Mouse (Mus musculus): ENCODE results near the gene Aim2. TPM values are rescaled to one million over a fixed set of nuclear protein-coding genes. Genes with fewer than 3 reads are reported as not detected.
"Not testable (repeated sequence)": the region's sequence is repeated elsewhere in the genome, so short reads cannot be mapped to it uniquely, and the experiment has no call there.

Aim2 gene
- polyA plus RNA-seq (2012; rRNA removed), result 3.4 and 3.6 TPM in 2 replicates

DNA sequence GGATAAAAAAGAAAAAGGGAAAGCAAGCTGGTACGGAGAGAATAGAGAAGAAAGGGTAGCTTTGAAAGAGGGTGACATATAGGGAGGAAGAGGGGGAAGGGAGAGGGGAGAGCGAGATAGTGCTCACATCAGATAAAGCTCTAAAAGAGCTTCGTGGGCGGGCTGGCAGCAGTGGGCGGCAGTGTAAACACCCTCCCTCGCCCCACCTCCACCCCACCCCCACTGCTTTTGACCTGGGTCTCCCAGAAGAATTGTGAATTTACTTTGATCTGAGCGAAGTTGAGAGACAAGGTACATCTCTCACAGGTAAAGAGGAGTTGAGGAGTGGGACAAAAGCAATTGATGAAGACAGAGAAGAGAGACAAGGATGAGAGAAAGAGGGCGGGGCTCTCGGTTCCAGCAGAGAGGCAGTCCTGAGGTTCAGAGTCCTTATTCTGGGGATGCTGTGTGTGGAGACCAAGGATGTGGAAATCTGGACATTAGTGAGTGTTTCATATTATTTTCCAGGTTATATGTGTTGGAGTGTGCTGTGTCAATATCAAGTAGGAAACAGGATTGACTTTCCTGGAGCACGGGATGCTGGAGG lies at the start of gene Aim2:
Gene Aim2, plus strand, starts transcription at position 508 of the 586 bp plus-strand sequence.
- TF ChIP-seq CTCF (IDR thresholded peaks at IDR 0.05; ENCODE audit: extremely low read depth, insufficient read depth, low read length), result no peak
- H3K4me1 ChIP-seq (ENCODE audit: control insufficient read depth, insufficient read depth, low read length), result peaks cover 11% of the 10 kb centered on the region; the same call in 1 of the 2 replicates
- no peak within 1 kb of the TSS for H3K27ac ChIP-seq (ENCODE audit: insufficient read depth, low read length)
- H3K4me3 ChIP-seq (ENCODE audit: insufficient read depth, low read length), result no peak within 1 kb of the TSS

- not testable (repeated sequence) for H3K4me3 ChIP-seq (ENCODE audit: insufficient read depth, low read length); H3K27ac ChIP-seq (ENCODE audit: insufficient read depth, low read length); H3K4me1 ChIP-seq (ENCODE audit: control insufficient read depth, insufficient read depth, low read length)
Observed at GRCm38 (mm10) chr1:173302795-173303194, 47.9 kb upstream of the Aim2 start.

- H3K4me3 ChIP-seq (ENCODE audit: insufficient read depth, low read length); H3K4me1 ChIP-seq (ENCODE audit: control insufficient read depth, insufficient read depth, low read length): not testable (repeated sequence)
Observed at GRCm38 (mm10) chr1:173313535-173314050, 37.1 kb upstream of the Aim2 start.

GRCm38 (mm10) chr1:173315725-173316124 lies 35.0 kb upstream of the Aim2 start:
- no peaks in the 10 kb centered on the region for H3K4me1 ChIP-seq (ENCODE audit: control insufficient read depth, insufficient read depth, low read length)
- H3K27ac ChIP-seq (ENCODE audit: insufficient read depth, low read length), result no peak overlapping the region
- no peak overlapping the region for H3K4me3 ChIP-seq (ENCODE audit: insufficient read depth, low read length)
- TF ChIP-seq POLR2A (IDR thresholded peaks at IDR 0.05; ENCODE audit: extremely low read depth, insufficient read depth, low read length), result no peak
- no peak for TF ChIP-seq CTCF (IDR thresholded peaks at IDR 0.05; ENCODE audit: extremely low read depth, insufficient read depth, low read length)

More at GRCm38 (mm10) chr1:173313535-173314050, 37.1 kb upstream of the Aim2 start:
- not testable (repeated sequence) for H3K27ac ChIP-seq (ENCODE audit: insufficient read depth, low read length)

DNA sequence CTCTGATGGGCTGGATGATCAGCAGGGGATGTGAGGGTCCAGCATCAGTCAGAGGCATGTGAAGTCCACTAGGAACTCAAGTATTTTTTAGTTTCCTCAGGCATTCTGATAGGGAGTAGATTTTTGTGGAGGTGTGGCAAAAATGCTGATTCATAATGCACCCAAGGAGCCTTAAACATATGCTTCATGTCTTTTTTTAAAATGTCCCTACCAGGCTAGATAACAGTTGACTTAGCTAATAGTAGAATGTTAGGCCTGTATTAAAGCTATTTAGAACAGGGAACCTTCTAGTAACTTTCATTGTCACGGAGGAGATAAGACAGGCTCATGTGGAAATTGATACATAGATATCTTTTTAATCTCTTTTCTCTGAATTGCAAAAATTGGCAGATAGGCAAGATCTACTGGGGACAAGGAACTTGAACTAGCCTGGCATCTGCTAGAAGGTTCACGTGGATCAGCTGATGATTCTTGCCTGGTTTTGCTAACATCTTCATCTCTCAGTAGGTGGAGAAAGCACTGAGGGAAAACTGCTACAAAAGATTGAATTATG lies 32.7 kb upstream of the Aim2 start:
- TF ChIP-seq POLR2A (IDR thresholded peaks at IDR 0.05; ENCODE audit: extremely low read depth, insufficient read depth, low read length) (no peak), CTCF (IDR thresholded peaks at IDR 0.05; ENCODE audit: extremely low read depth, insufficient read depth, low read length) (no peak)
- Histone ChIP-seq H3K4me1 (ENCODE audit: control insufficient read depth, insufficient read depth, low read length) (0 out of 2 replicates have a peak, but pooled peaks cover 1% of the 10 kb centered on the region), H3K4me3 (ENCODE audit: insufficient read depth, low read length) (no peak overlapping the region), H3K27ac (ENCODE audit: insufficient read depth, low read length) (no peak overlapping the region)

- Histone ChIP-seq H3K4me1 (ENCODE audit: control insufficient read depth, insufficient read depth, low read length) (peaks cover 1% of the 10 kb centered on the region; the same call in 1 of the 2 replicates), H3K27ac (ENCODE audit: insufficient read depth, low read length) (no peak overlapping the region), H3K4me3 (ENCODE audit: insufficient read depth, low read length) (no peak overlapping the region)
- no peak for TF ChIP-seq CTCF (IDR thresholded peaks at IDR 0.05; ENCODE audit: extremely low read depth, insufficient read depth, low read length)
- TF ChIP-seq POLR2A (IDR thresholded peaks at IDR 0.05; ENCODE audit: extremely low read depth, insufficient read depth, low read length), result no peak
Observed at GRCm38 (mm10) chr1:173321593-173322248, 29.0 kb upstream of the Aim2 start.

- Histone ChIP-seq H3K4me3 (ENCODE audit: insufficient read depth, low read length) (no peak overlapping the region), H3K4me1 (ENCODE audit: control insufficient read depth, insufficient read depth, low read length) (peaks cover 1% of the 10 kb centered on the region; the same call in 1 of the 2 replicates), H3K27ac (ENCODE audit: insufficient read depth, low read length) (no peak overlapping the region)
- TF ChIP-seq POLR2A (IDR thresholded peaks at IDR 0.05; ENCODE audit: extremely low read depth, insufficient read depth, low read length), result no peak
- no peak for TF ChIP-seq CTCF (IDR thresholded peaks at IDR 0.05; ENCODE audit: extremely low read depth, insufficient read depth, low read length)
Observed at GRCm38 (mm10) chr1:173322249-173322627, 28.4 kb upstream of the Aim2 start.

DNA sequence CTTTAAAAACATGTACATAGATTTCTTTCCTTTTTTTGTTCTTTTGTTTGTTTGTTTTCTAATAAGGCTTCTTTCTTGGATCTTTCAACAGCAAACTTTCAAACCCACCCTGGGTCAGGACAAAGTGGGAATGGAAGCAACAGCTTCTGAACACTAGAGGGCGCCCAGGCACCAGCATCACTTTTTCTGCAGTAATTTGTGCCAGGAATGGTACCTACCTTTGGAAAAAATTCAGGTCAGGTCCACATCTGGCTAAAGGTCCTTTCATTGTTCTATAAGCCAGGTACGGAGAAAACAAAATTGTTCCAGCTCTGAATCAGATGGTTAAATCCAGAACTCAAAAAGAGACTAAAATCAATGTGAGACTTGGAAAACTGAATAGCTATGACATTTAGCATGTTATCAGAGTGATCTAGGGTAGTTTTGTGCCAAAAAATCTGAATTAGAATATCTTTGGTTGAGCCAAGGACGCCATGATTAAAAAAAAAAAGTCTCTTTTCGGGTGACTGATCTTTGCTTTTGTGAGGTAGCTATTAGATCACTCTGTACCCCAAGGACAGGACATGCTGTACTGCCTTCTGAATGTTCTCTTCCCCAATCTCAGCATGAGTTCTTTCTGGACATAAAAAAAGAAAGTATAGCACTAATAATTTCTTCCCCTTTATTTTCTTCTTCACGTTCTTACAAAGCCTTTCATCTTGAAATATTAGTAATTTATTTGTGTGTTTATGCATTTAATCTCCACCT lies 26.7 kb upstream of the Aim2 start:
- TF ChIP-seq POLR2A (IDR thresholded peaks at IDR 0.05; ENCODE audit: extremely low read depth, insufficient read depth, low read length) (no peak), CTCF (IDR thresholded peaks at IDR 0.05; ENCODE audit: extremely low read depth, insufficient read depth, low read length) (peak; percentile 71)
- peaks cover 1% of the 10 kb centered on the region; the same call in 1 of the 2 replicates for H3K4me1 ChIP-seq (ENCODE audit: control insufficient read depth, insufficient read depth, low read length)
- H3K27ac ChIP-seq (ENCODE audit: insufficient read depth, low read length), result no peak overlapping the region
- H3K4me3 ChIP-seq (ENCODE audit: insufficient read depth, low read length), result no peak overlapping the region

DNA sequence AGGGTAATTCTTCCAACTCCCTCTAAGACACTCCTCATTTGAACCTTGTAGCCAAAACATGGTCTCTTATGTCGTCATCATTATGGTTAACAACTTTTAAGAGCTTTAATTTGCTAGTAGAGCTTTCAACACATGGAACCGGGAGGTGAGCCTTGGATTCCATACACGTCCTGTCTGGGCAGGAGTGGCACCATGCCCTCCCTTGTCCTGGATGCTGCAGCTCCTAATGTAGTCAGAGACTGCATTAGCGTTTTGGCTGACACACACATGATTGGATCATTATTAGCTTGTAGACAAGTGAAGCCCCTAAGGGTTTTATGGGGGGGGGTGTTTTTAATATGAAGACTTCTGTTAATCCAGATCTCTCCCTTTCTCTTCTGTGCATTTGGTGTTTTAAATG lies 25.7 kb upstream of the Aim2 start:
- peaks cover 1% of the 10 kb centered on the region; the same call in 1 of the 2 replicates for H3K4me1 ChIP-seq (ENCODE audit: control insufficient read depth, insufficient read depth, low read length)
- no peak for TF ChIP-seq POLR2A (IDR thresholded peaks at IDR 0.05; ENCODE audit: extremely low read depth, insufficient read depth, low read length)
- no peak for TF ChIP-seq CTCF (IDR thresholded peaks at IDR 0.05; ENCODE audit: extremely low read depth, insufficient read depth, low read length)

More for the DNA sequence above, 25.7 kb upstream of the Aim2 start:
- Histone ChIP-seq H3K27ac (ENCODE audit: insufficient read depth, low read length) (no peak overlapping the region), H3K4me3 (ENCODE audit: insufficient read depth, low read length) (no peak overlapping the region)

Measured in cortical plate, adult 2 months (tissue).